Mouse (Mus musculus): ENCODE data around the gene Adarb2. TPM values are rescaled to one million over a fixed set of nuclear protein-coding genes. Genes with fewer than 3 reads are reported as not detected.

Gene Adarb2
- polyA plus RNA-seq, 1 experiment from 2014 or later, result 5.5 TPM

DNA sequence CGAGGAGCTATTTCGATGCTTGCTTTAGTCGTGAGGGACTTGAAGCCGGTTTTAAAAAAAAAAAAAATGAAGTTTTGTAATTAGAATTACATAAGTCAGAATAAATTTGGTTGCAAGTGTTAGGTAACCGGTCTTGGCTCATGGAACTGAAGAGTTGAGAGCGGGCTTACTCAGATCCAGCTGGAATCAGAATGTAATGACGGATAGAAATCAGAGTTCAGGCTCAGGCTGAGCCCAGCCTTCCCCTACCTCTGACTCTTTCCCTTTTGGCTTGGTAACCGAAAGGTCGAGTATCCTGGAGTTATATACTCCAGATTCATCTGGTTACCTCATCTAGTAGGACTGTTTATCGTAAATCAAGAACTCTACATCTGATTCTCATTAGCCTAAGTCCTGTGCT lies 336.2 kb downstream of the Adarb2 start:
- Histone ChIP-seq H3K4me3 (ENCODE audit: low read depth, low read length) (no peak overlapping the region), H3K4me1 (replicated peaks; ENCODE audit: control insufficient read depth, insufficient read depth, low read length) (no peaks in the 10 kb centered on the region), H3K27ac (ENCODE audit: low read depth, low read length) (no peak overlapping the region), H3K9me3 (ENCODE audit: control insufficient read depth, low read length) (no peaks in the 10 kb centered on the region), H3K9ac (ENCODE audit: low read length) (no peak overlapping the region), H3K27me3 (ENCODE audit: control insufficient read depth, insufficient read depth, low read length) (no peaks in the 10 kb centered on the region), H3K36me3 (ENCODE audit: control insufficient read depth, insufficient read depth, low read length) (no peaks in the 10 kb centered on the region), H3K4me2 (ENCODE audit: low read depth, low read length, severe bottlenecking) (no peak overlapping the region)
- ATAC-seq (replicated peaks; ENCODE audit: low FRiP score), result no peak
- 90% methylated on average over 10 of the region's 10 CpGs for WGBS
- no peak for DNase-seq (ENCODE audit: low spot score)

DNA sequence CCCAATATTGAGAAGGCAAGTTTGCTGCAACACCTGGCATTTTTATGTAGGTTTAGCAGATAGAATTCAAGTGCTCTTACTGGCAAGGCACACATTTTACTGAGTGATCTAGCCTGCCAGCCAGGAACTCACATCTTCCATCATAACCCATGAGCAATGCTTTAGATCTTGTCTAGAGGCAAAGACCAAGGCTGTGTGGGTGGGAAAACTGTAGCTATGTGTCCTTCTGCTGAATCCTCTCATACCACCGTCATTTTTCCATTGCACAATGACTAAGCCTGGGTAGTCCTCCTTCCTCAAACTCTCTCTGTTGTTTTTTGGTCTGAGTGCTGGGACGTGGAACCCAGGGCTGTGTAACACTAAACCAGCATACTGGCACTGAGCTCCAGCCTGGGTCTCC lies 340.0 kb downstream of the Adarb2 start:
- Histone ChIP-seq H3K36me3 (ENCODE audit: control insufficient read depth, insufficient read depth, low read length) (no peaks in the 10 kb centered on the region), H3K9ac (ENCODE audit: low read length) (no peak overlapping the region), H3K27ac (ENCODE audit: low read depth, low read length) (no peak overlapping the region), H3K4me3 (ENCODE audit: low read depth, low read length) (no peak overlapping the region), H3K27me3 (ENCODE audit: control insufficient read depth, insufficient read depth, low read length) (no peaks in the 10 kb centered on the region), H3K4me1 (replicated peaks; ENCODE audit: control insufficient read depth, insufficient read depth, low read length) (no peaks in the 10 kb centered on the region), H3K9me3 (ENCODE audit: control insufficient read depth, low read length) (no peaks in the 10 kb centered on the region), H3K4me2 (ENCODE audit: low read depth, low read length, severe bottlenecking) (no peak overlapping the region)
- WGBS, result 72% methylated on average over 2 of the region's 2 CpGs
- DNase-seq (ENCODE audit: low spot score) (no peak), ATAC-seq (replicated peaks; ENCODE audit: low FRiP score) (no peak)

DNA sequence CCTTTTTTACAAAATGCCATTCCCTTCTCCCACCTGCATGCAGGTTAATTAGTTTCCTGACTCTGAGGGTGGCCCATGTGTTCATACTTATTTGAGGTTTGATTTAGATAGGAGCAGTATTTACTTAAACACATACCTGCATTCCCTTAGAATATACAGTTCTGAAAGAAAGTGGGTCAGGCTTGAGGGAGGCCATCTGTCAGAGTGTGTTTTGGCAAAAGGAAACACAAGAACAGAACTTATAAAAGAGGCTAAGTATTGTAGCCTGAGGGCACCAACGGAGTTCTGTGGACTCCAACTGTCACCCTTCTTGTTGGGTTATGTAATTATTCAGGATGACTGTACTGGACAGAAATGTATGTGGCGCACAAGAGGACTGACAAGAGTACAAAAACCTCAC lies 349.6 kb downstream of the Adarb2 start:
- Histone ChIP-seq H3K9ac (ENCODE audit: low read length) (no peak overlapping the region), H3K27ac (ENCODE audit: low read depth, low read length) (no peak overlapping the region), H3K27me3 (ENCODE audit: control insufficient read depth, insufficient read depth, low read length) (no peaks in the 10 kb centered on the region), H3K9me3 (ENCODE audit: control insufficient read depth, low read length) (no peaks in the 10 kb centered on the region), H3K36me3 (ENCODE audit: control insufficient read depth, insufficient read depth, low read length) (no peaks in the 10 kb centered on the region), H3K4me1 (replicated peaks; ENCODE audit: control insufficient read depth, insufficient read depth, low read length) (no peaks in the 10 kb centered on the region), H3K4me2 (ENCODE audit: low read depth, low read length, severe bottlenecking) (no peak overlapping the region), H3K4me3 (ENCODE audit: low read depth, low read length) (no peak overlapping the region)
- ATAC-seq (replicated peaks; ENCODE audit: low FRiP score), result no peak
- no peak for DNase-seq (ENCODE audit: low spot score)
- 82% methylated on average over 2 of the region's 2 CpGs for WGBS

DNA sequence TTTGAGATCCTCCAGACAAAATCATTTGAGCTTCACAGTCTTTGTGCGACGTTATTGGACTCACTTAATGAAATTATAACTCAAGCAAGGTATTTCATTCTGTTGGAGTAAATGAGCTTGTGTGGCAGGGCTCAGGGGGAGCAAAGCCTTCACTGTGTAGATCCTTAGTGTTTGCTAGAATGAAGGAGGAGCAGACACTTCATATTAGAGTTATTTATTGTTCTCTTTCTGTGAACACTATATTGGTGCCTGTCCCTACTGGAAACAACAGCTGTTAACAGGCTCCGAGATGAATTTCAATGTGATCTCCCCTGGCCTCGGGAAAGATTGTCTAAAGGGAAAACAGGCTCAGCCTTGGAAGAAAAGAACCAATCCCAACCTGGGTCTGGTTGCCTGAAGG lies 355.1 kb downstream of the Adarb2 start:
- no peak overlapping the region for H3K4me3 ChIP-seq (ENCODE audit: low read depth, low read length)
- no peak for ATAC-seq (replicated peaks; ENCODE audit: low FRiP score)
- 80% methylated on average over 4 of the region's 4 CpGs for WGBS
- no peaks in the 10 kb centered on the region for H3K27me3 ChIP-seq (ENCODE audit: control insufficient read depth, insufficient read depth, low read length)
- H3K4me2 ChIP-seq (ENCODE audit: low read depth, low read length, severe bottlenecking), result no peak overlapping the region
- no peak overlapping the region for H3K9ac ChIP-seq (ENCODE audit: low read length)
- H3K27ac ChIP-seq (ENCODE audit: low read depth, low read length), result no peak overlapping the region
- H3K36me3 ChIP-seq (ENCODE audit: control insufficient read depth, insufficient read depth, low read length), result no peaks in the 10 kb centered on the region
- H3K4me1 ChIP-seq (replicated peaks; ENCODE audit: control insufficient read depth, insufficient read depth, low read length), result no peaks in the 10 kb centered on the region
- DNase-seq (ENCODE audit: low spot score), result no peak
- no peaks in the 10 kb centered on the region for H3K9me3 ChIP-seq (ENCODE audit: control insufficient read depth, low read length)

DNA sequence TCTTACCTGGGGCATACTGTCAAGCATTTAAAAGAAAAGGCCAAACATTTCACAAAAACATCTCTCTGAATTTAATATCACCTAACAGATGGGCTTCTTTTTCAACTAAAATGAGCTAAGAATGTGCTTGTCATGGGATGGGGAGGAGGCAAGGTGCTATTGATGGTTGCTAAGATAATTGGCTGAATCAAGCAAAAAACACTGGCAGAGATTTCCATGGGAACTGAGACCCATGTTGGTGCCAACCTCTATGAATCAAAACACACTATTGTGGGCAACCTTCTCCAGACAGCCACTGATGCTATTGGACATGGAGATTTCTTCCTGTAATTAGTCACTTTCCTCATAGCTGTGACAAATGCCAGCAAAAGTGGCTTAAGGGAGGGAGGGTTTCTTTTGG lies 357.8 kb downstream of the Adarb2 start:
- no peaks in the 10 kb centered on the region for H3K36me3 ChIP-seq (ENCODE audit: control insufficient read depth, insufficient read depth, low read length)
- no peak overlapping the region for H3K4me2 ChIP-seq (ENCODE audit: low read depth, low read length, severe bottlenecking)
- no peaks in the 10 kb centered on the region for H3K4me1 ChIP-seq (replicated peaks; ENCODE audit: control insufficient read depth, insufficient read depth, low read length)
- ATAC-seq (replicated peaks; ENCODE audit: low FRiP score) (no peak), DNase-seq (ENCODE audit: low spot score) (no peak)
- no peak overlapping the region for H3K4me3 ChIP-seq (ENCODE audit: low read depth, low read length)
- no peaks in the 10 kb centered on the region for H3K27me3 ChIP-seq (ENCODE audit: control insufficient read depth, insufficient read depth, low read length)
- no peak overlapping the region for H3K27ac ChIP-seq (ENCODE audit: low read depth, low read length)
- no peaks in the 10 kb centered on the region for H3K9me3 ChIP-seq (ENCODE audit: control insufficient read depth, low read length)
- H3K9ac ChIP-seq (ENCODE audit: low read length), result no peak overlapping the region

DNA sequence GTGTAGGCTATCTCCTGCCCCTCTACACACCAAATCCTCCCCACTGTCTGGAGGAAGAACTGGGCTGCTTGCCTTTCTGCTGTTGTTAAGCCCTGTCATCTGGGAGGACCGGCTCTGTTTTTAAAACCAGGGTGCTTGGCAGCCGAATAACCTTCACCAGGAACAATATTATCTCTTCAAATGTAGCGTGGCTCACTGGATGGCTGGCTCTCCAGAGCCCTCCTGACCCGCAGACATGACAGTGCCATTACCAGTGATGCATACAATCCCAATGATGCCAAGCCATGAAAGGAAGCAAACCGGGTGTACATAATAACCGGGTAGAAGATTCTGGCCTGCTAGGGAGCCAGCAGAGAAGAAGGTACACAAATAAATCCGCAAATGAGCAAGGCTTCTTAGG lies 360.5 kb downstream of the Adarb2 start:
- WGBS, result 91% methylated on average over 7 of the region's 7 CpGs
- no peaks in the 10 kb centered on the region for H3K9me3 ChIP-seq (ENCODE audit: control insufficient read depth, low read length)
- H3K27me3 ChIP-seq (ENCODE audit: control insufficient read depth, insufficient read depth, low read length), result no peaks in the 10 kb centered on the region
- no peak overlapping the region for H3K4me2 ChIP-seq (ENCODE audit: low read depth, low read length, severe bottlenecking)
- no peak for DNase-seq (ENCODE audit: low spot score)
- no peak overlapping the region for H3K9ac ChIP-seq (ENCODE audit: low read length)
- no peak for ATAC-seq (replicated peaks; ENCODE audit: low FRiP score)
- no peak overlapping the region for H3K4me3 ChIP-seq (ENCODE audit: low read depth, low read length)
- H3K4me1 ChIP-seq (replicated peaks; ENCODE audit: control insufficient read depth, insufficient read depth, low read length), result no peaks in the 10 kb centered on the region
- no peak overlapping the region for H3K27ac ChIP-seq (ENCODE audit: low read depth, low read length)
- no peaks in the 10 kb centered on the region for H3K36me3 ChIP-seq (ENCODE audit: control insufficient read depth, insufficient read depth, low read length)

DNA sequence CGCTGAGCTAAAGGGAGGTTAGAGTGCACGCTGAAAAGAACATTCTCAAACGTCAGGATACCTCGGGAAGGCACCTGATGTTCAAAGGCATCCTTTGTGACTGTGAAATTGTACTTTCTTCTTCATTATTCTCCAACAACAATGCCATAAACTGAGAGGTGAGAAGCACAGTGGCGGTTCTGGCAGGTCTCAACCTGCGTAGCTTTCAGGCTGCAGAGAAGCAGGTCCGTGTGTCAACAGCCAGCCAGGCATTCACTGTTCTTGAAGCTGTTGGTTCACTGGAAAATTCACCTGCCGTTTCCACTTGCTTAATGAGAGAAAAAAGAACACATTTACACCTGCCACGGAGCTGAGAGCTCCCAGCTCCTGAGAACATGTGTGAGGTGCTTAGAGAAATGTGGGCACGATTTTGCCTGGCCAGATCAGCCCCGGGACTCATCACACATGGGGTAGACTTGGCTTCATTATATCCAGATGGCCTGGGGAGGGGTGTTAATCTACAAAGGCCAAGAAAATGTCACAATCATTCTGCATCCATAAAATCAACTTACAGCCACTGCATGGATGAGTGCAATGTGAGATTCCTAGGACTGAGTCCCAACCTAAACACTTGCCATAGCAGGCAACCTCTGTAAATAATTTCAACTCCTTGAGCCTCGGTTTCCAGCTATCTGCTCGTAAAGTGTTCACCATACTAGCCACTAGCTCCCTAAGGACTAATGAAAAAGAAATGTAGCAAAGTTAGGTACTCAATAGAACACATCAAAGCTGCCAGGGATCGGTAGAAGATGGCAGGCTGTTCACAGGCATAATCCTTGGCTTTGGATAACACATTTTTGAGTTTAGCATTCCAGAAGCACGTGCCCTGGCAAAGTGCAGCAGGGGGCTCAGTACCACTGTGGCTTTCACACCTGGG lies 364.7 kb downstream of the Adarb2 start:
- no peak for DNase-seq (ENCODE audit: low spot score)
- no peak overlapping the region for H3K27ac ChIP-seq (ENCODE audit: low read depth, low read length)
- WGBS, result 73% methylated on average over 15 of the region's 15 CpGs
- H3K4me3 ChIP-seq (ENCODE audit: low read depth, low read length), result no peak overlapping the region
- no peaks in the 10 kb centered on the region for H3K36me3 ChIP-seq (ENCODE audit: control insufficient read depth, insufficient read depth, low read length)
- H3K4me1 ChIP-seq (replicated peaks; ENCODE audit: control insufficient read depth, insufficient read depth, low read length), result no peaks in the 10 kb centered on the region
- H3K4me2 ChIP-seq (ENCODE audit: low read depth, low read length, severe bottlenecking), result no peak overlapping the region
- ATAC-seq (replicated peaks; ENCODE audit: low FRiP score), result no peak
- no peaks in the 10 kb centered on the region for H3K9me3 ChIP-seq (ENCODE audit: control insufficient read depth, low read length)
- no peaks in the 10 kb centered on the region for H3K27me3 ChIP-seq (ENCODE audit: control insufficient read depth, insufficient read depth, low read length)
- H3K9ac ChIP-seq (ENCODE audit: low read length), result no peak overlapping the region

DNA sequence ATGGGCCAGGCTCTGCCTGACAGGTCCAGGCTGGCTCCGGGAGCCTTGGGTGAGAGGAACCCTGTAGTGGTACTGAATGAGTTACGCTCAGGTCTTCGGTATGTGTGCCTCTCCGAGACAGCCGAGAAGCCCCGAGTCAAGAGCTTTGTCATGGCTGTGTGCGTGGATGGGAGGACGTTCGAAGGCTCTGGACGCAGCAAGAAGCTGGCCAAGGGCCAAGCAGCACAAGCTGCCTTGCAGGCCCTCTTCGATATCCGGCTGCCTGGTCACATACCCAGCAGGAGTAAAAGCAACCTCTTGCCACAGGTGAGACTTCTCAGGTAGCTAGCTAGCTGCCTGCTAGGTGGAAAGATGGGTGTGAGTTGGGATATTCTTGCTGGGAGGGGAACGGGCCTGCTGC lies 367.6 kb downstream of the Adarb2 start:
- no peaks in the 10 kb centered on the region for H3K9me3 ChIP-seq (ENCODE audit: control insufficient read depth, low read length)
- ATAC-seq (replicated peaks; ENCODE audit: low FRiP score), result no peak
- H3K9ac ChIP-seq (ENCODE audit: low read length), result no peak overlapping the region
- 96% methylated on average over 13 of the region's 13 CpGs for WGBS
- no peak overlapping the region for H3K27ac ChIP-seq (ENCODE audit: low read depth, low read length)
- H3K4me3 ChIP-seq (ENCODE audit: low read depth, low read length), result no peak overlapping the region
- no peaks in the 10 kb centered on the region for H3K36me3 ChIP-seq (ENCODE audit: control insufficient read depth, insufficient read depth, low read length)
- DNase-seq (ENCODE audit: low spot score), result no peak
- no peaks in the 10 kb centered on the region for H3K27me3 ChIP-seq (ENCODE audit: control insufficient read depth, insufficient read depth, low read length)
- no peaks in the 10 kb centered on the region for H3K4me1 ChIP-seq (replicated peaks; ENCODE audit: control insufficient read depth, insufficient read depth, low read length)
- H3K4me2 ChIP-seq (ENCODE audit: low read depth, low read length, severe bottlenecking), result no peak overlapping the region

DNA sequence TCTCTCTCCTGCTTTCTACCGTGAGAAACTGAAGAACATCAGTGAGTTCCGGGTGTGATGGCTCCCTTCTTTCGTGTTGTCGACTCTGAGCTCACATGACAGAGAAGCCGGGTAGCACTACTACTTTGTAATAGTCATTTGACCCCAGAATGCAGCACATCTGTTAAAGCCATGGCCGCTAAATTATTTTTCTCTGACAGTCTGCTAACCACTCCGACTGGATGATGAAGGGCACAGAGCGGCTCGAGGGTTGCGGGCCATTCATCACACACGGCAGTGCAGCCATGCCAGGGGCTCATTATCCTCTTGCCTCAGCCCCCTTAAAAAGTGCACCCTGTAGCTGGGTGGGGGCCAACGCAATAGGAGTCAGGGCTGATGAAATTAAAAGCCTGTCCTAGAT lies 371.2 kb downstream of the Adarb2 start:
- H3K4me1 ChIP-seq (replicated peaks; ENCODE audit: control insufficient read depth, insufficient read depth, low read length), result no peaks in the 10 kb centered on the region
- no peak for DNase-seq (ENCODE audit: low spot score)
- no peak; the same call in 1 of the 2 replicates for ATAC-seq (replicated peaks; ENCODE audit: low FRiP score)
- no peaks in the 10 kb centered on the region for H3K9me3 ChIP-seq (ENCODE audit: control insufficient read depth, low read length)
- WGBS, result 92% methylated on average over 12 of the region's 12 CpGs
- H3K4me3 ChIP-seq (ENCODE audit: low read depth, low read length), result no peak overlapping the region
- no peaks in the 10 kb centered on the region for H3K36me3 ChIP-seq (ENCODE audit: control insufficient read depth, insufficient read depth, low read length)
- H3K27me3 ChIP-seq (ENCODE audit: control insufficient read depth, insufficient read depth, low read length), result no peaks in the 10 kb centered on the region
- H3K27ac ChIP-seq (ENCODE audit: low read depth, low read length), result no peak overlapping the region
- no peak overlapping the region for H3K9ac ChIP-seq (ENCODE audit: low read length)
- no peak overlapping the region for H3K4me2 ChIP-seq (ENCODE audit: low read depth, low read length, severe bottlenecking)

Data from forebrain, embryonic 11.5 days (tissue).